Mouse (Mus musculus) heart, embryonic 16.5 days (tissue): ENCODE results near the gene Mvp. TPM values are rescaled to one million over a fixed set of nuclear protein-coding genes. Genes with fewer than 3 reads are reported as not detected.

ENCODE experiments used
- ATAC-seq: fragments of 200-750 bp; cut with Nextera tagmentation; replicated peaks from 2 replicates; pipeline ENCODE4 v1.8.0; 2017; ENCODE audit warnings: moderate number of reproducible peaks; ENCODE audit not compliant: insufficient read depth, low FRiP score; ENCODE audit errors: extremely low read depth
- H3K27ac ChIP-seq: fragments of 300-500 bp; sonication (generic); 2 replicates; pipeline ENCODE4 v1.5.1; 2014; ENCODE audit warnings: mild to moderate bottlenecking, low read length, control low read depth, moderate library complexity
- H3K27me3 ChIP-seq: fragments of 300-500 bp; sonication (generic); 2 replicates; pipeline ENCODE4 v1.6.1; 2014; ENCODE audit warnings: low read length, mixed read lengths; ENCODE audit not compliant: control insufficient read depth, insufficient read depth
- H3K36me3 ChIP-seq: fragments of 300-500 bp; sonication (generic); 2 replicates; pipeline ENCODE4 v1.6.1; 2014; ENCODE audit not compliant: control insufficient read depth, insufficient read depth
- H3K4me1 ChIP-seq: fragments of 300-500 bp; sonication (generic); 2 replicates; pipeline ENCODE4 v1.6.1; 2014; ENCODE audit warnings: low read length, mixed read lengths; ENCODE audit not compliant: control insufficient read depth, insufficient read depth
- H3K4me2 ChIP-seq: fragments of 300-500 bp; sonication (generic); 2 replicates; pipeline ENCODE4 v1.6.1; 2014; ENCODE audit warnings: low read depth, mild to moderate bottlenecking, control low read depth, low read length
- H3K4me3 ChIP-seq: fragments of 300-500 bp; sonication (generic); 2 replicates; pipeline ENCODE4 v1.5.1; 2014; ENCODE audit warnings: mild to moderate bottlenecking, control low read depth, low read length
- H3K9ac ChIP-seq: fragments of 300-500 bp; sonication (generic); 2 replicates; pipeline ENCODE4 v1.6.1; 2014; ENCODE audit warnings: low read length, control low read depth
- H3K9me3 ChIP-seq: fragments of 300-500 bp; sonication (generic); replicated peaks from 2 replicates; pipeline ENCODE4 v1.6.1; 2016; ENCODE audit warnings: low read length; ENCODE audit not compliant: control insufficient read depth
- WGBS: fragments of 180-500 bp; shearing (Covaris S2); extraction: QIAGEN DNeasy Blood & Tissue Kit; methylation state at CpG from one replicate; pipeline ENCODE4 v1.1.7; 2014; 5-methylcytosine and 5-hydroxymethylcytosine counted together
- polyA plus RNA-seq: library from polyadenylated mRNA; unstranded; fragments of >200 nt; fragmentation: Nextera tagmentation; extraction: Ambion mirVana; gene quantifications from 2 replicates; pipeline ENCODE4 v1.2.1, GENCODE M21; 2015

Gene Mvp
- polyA plus RNA-seq, 1 experiment from 2014 or later, result 20.6 TPM

- H3K36me3 ChIP-seq, result no peaks in the 10 kb centered on the region
- H3K4me3 ChIP-seq, result no peak overlapping the region; the same call in 1 of the 2 replicates
- 6% methylated on average over 26 of the region's 26 CpGs for WGBS
- no peak overlapping the region for H3K27ac ChIP-seq
- H3K9ac ChIP-seq, result no peak overlapping the region
- peaks cover 4% of the 10 kb centered on the region; the same call in 1 of the 2 replicates for H3K4me1 ChIP-seq
- no peak for ATAC-seq
- H3K27me3 ChIP-seq, result peaks cover 29% of the 10 kb centered on the region
- no peaks in the 10 kb centered on the region for H3K9me3 ChIP-seq
- H3K4me2 ChIP-seq, result peak overlapping the region; percentile 78
Measured at GRCm38 (mm10) chr7:126950647-126951615, 63.5 kb downstream of the Mvp start.

GRCm38 (mm10) chr7:126949793-126950646, 64.4 kb downstream of the Mvp start, which contains the start of gene Sez6l2:
Gene Sez6l2, plus strand, starts transcription at chr7:126950563.
- 1% methylated on average over 42 of the region's 42 CpGs for WGBS
- Histone ChIP-seq H3K9me3 (no peaks in the 10 kb centered on the region), H3K4me2 (peak within 1 kb of the TSS; percentile 78), H3K4me1 (peaks cover 4% of the 10 kb centered on the region; the same call in 1 of the 2 replicates), H3K27me3 (peaks cover 29% of the 10 kb centered on the region), H3K36me3 (no peaks in the 10 kb centered on the region), H3K4me3 (peak within 1 kb of the TSS; percentile 48), H3K9ac (peak within 1 kb of the TSS; percentile 35; the same call in 1 of the 2 replicates), H3K27ac (no peak within 1 kb of the TSS)
- ATAC-seq, result peak; percentile 85

- H3K27ac ChIP-seq, result no peak within 1 kb of the TSS
Measured at GRCm38 (mm10) chr7:126949403-126949792, 65.0 kb downstream of the Mvp start, which contains the start of gene Asphd1. Gene Asphd1, minus strand, starts transcription at chr7:126949582.

GRCm38 (mm10) chr7:126948626-126949025, 65.8 kb downstream of the Mvp start:
- Histone ChIP-seq H3K27ac (no peak overlapping the region), H3K36me3 (no peaks in the 10 kb centered on the region), H3K4me3 (no peak overlapping the region), H3K4me2 (no peak overlapping the region), H3K4me1 (peaks cover 4% of the 10 kb centered on the region; the same call in 1 of the 2 replicates), H3K9me3 (no peaks in the 10 kb centered on the region), H3K27me3 (peaks cover 29% of the 10 kb centered on the region), H3K9ac (no peak overlapping the region)
- no peak for ATAC-seq
- WGBS, result 69% methylated on average over 10 of the region's 10 CpGs

More at GRCm38 (mm10) chr7:126949403-126949792, 65.0 kb downstream of the Mvp start, which contains the start of gene Asphd1:
- 0 out of 2 replicates have a peak, but pooled peaks have one; percentile 2 for ATAC-seq
- H3K27me3 ChIP-seq, result peaks cover 29% of the 10 kb centered on the region
- H3K9ac ChIP-seq, result peak within 1 kb of the TSS; percentile 35; the same call in 1 of the 2 replicates
- H3K36me3 ChIP-seq, result no peaks in the 10 kb centered on the region
- H3K9me3 ChIP-seq, result no peaks in the 10 kb centered on the region
- WGBS, result 1% methylated on average over 21 of the region's 21 CpGs
- peaks cover 4% of the 10 kb centered on the region; the same call in 1 of the 2 replicates for H3K4me1 ChIP-seq
- H3K4me2 ChIP-seq, result peak within 1 kb of the TSS; percentile 78
- peak within 1 kb of the TSS; percentile 48 for H3K4me3 ChIP-seq

GRCm38 (mm10) chr7:126946530-126946929, 67.9 kb downstream of the Mvp start:
- Histone ChIP-seq H3K36me3 (no peaks in the 10 kb centered on the region), H3K4me1 (peaks cover 4% of the 10 kb centered on the region; the same call in 1 of the 2 replicates), H3K4me3 (no peak overlapping the region), H3K9ac (no peak overlapping the region), H3K27me3 (peaks cover 16% of the 10 kb centered on the region), H3K9me3 (no peaks in the 10 kb centered on the region), H3K4me2 (no peak overlapping the region), H3K27ac (no peak overlapping the region)
- ATAC-seq, result no peak
- 41% methylated on average over 3 of the region's 3 CpGs for WGBS

GRCm38 (mm10) chr7:126941801-126942200, 72.6 kb downstream of the Mvp start:
- Histone ChIP-seq H3K4me2 (no peak overlapping the region), H3K36me3 (peaks cover 11% of the 10 kb centered on the region), H3K27ac (no peak overlapping the region), H3K9ac (no peak overlapping the region), H3K27me3 (no peaks in the 10 kb centered on the region), H3K9me3 (no peaks in the 10 kb centered on the region), H3K4me1 (no peaks in the 10 kb centered on the region), H3K4me3 (no peak overlapping the region)
- 78% methylated on average over 5 of the region's 5 CpGs for WGBS
- ATAC-seq, result no peak

- Histone ChIP-seq H3K36me3 (peaks cover 14% of the 10 kb centered on the region), H3K4me2 (no peak overlapping the region), H3K9me3 (no peaks in the 10 kb centered on the region), H3K4me3 (no peak overlapping the region), H3K27me3 (no peaks in the 10 kb centered on the region), H3K27ac (no peak overlapping the region), H3K4me1 (no peaks in the 10 kb centered on the region), H3K9ac (no peak overlapping the region)
- ATAC-seq, result no peak
- WGBS, result 54% methylated on average over 6 of the region's 6 CpGs
Measured at GRCm38 (mm10) chr7:126941171-126941570, 73.2 kb downstream of the Mvp start.
